Mouse (Mus musculus) liver, adult 2 months (tissue): ENCODE results near the gene Hdac4.

Experiments
- CTCF ChIP-seq: fragments of 200-500 bp; IDR thresholded peaks from 2 replicates; pipeline ENCODE4 v1.5.1; 2011; ENCODE audit warnings: low read depth, low read length, control low read depth
- POLR2A ChIP-seq: fragments of 200-500 bp; IDR thresholded peaks from 2 replicates; pipeline ENCODE4 v1.6.1; 2011; ENCODE audit warnings: low read length, control low read depth; ENCODE audit not compliant: insufficient read depth; ENCODE audit errors: extremely low read depth

GRCm38 (mm10) chr1:92041290-92041689, 154.2 kb downstream of the Hdac4 start:
- no peak for TF ChIP-seq POLR2A
- no peak for TF ChIP-seq CTCF
